Comparison of ENCODE assay signal across 10 mouse cellular contexts in genomic region chr2:158243129-158243870, GRCm38 (mm10). TPM values are rescaled to one million over a fixed set of nuclear protein-coding genes. Genes with fewer than 3 reads are reported as not detected.
A peak's percentile ranks its signal among the peaks of the same experiment; 100 is the strongest.
DNase-seq lines count a peak whose midpoint lies in the region; ATAC-seq lines count a peak whose summit lies in the region.
"Had no signal": no experiment of that assay in that cellular context is flagged by ENCODE, and none has a peak within 500 bp of the region (broad histone marks: within the 10 kb centered on the region; RNA-seq: fewer than 3 reads in every experiment).

No protein-coding gene starts in this region.

- H3K27me3 ChIP-seq in liver, embryonic 12.5 days (replicated peaks): 0 out of 2 replicates have a peak, but pooled peaks cover 6% of the 10 kb centered on the region

- peak; percentile 80 for DNase-seq in right cerebral cortex, adult 18-20 months
- DNase-seq in right cerebral cortex, postnatal 4 days: no peak
- peak; percentile 37 for DNase-seq in gastrocnemius, postnatal 10 days
- DNase-seq in left cerebral cortex, postnatal 36 days (ENCODE audit: low spot score in 2 of 2): peak; percentile 44 to 61
- DNase-seq in testis, postnatal 10 days (ENCODE audit: low spot score): peak; percentile 78
- no peak for DNase-seq in natural killer cell, adult 2 months (ENCODE audit: low spot score in 2 of 2)
- DNase-seq in ovary, adult 18-20 months (ENCODE audit: low spot score): no peak

- WGBS in liver, embryonic 12.5 days (ENCODE audit: insufficient replicate concordance): 64% methylated on average over 18 of the region's 18 CpGs

- H3K4me2 ChIP-seq in liver, embryonic 12.5 days: no peak overlapping the region

- no peak overlapping the region for H3K4me3 ChIP-seq in liver, embryonic 12.5 days
- H3K4me3 ChIP-seq: erythroblast, embryonic 14.5 days had no signal

- ATAC-seq in liver, embryonic 12.5 days: no peak

- no peaks in the 10 kb centered on the region for H3K36me3 ChIP-seq in liver, embryonic 12.5 days

- intact Hi-C loops in left cerebral cortex, postnatal 36 days (cut with DNase I): no loop called here

- peaks cover 6% of the 10 kb centered on the region; the same call in 1 of the 2 replicates for H3K4me1 ChIP-seq in liver, embryonic 12.5 days

- no peaks in the 10 kb centered on the region for H3K9me3 ChIP-seq in liver, embryonic 12.5 days (replicated peaks)

- H3K27ac ChIP-seq in liver, embryonic 12.5 days: no peak overlapping the region

- H3K9ac ChIP-seq in liver, embryonic 12.5 days: no peak overlapping the region

RNA-seq across cellular contexts. Expression of gene D630003M21Rik, which starts 14.3 kb away (rescaled TPM):
- total RNA-seq in gastrocnemius, postnatal 10 days (2021): 1 to 10 TPM; 4.2 to 4.7 TPM
- total RNA-seq in left cerebral cortex, postnatal 36 days (2021): 1 to 10 TPM; 3.5 TPM
- polyA plus RNA-seq in liver, embryonic 12.5 days (2016; fragmentation: Nextera tagmentation; extraction: Ambion mirVana): 0.31 and 0.39 TPM in 2 replicates

RNA-seq across cellular contexts. Expression of gene Bpi, which starts 14.6 kb away (rescaled TPM):
- total RNA-seq in gastrocnemius, postnatal 10 days (2021): not detected
- total RNA-seq in left cerebral cortex, postnatal 36 days (2021): not detected
- not detected in 2 replicates for polyA plus RNA-seq in liver, embryonic 12.5 days (2016; fragmentation: Nextera tagmentation; extraction: Ambion mirVana)
- polyA plus RNA-seq: erythroblast, embryonic 14.5 days; limb, embryonic 11.5 days had no signal

Comparison
In these comparisons a context has a peak if more than half of its experiments do, and no peak if none do; other contexts are left out.
1. DNase-seq: peak in right cerebral cortex, adult 18-20 months (single experiment), gastrocnemius, postnatal 10 days (single experiment), left cerebral cortex, postnatal 36 days (2 of 2) and testis, postnatal 10 days (single experiment); none in right cerebral cortex, postnatal 4 days (single experiment), natural killer cell, adult 2 months (0 of 2) and ovary, adult 18-20 months (single experiment).